Mouse (Mus musculus) heart, postnatal 0 days (tissue): ENCODE measurements around the gene Nod2. TPM values are rescaled to one million over a fixed set of nuclear protein-coding genes. Genes with fewer than 3 reads are reported as not detected.

Source experiments
- ATAC-seq: fragments of 200-750 bp; cut with Nextera tagmentation; 2 replicates; pipeline ENCODE4 v1.8.0; 2017; ENCODE audit warnings: low read depth, moderate number of reproducible peaks, moderate library complexity; ENCODE audit not compliant: insufficient read depth
- DNase-seq: peaks from one replicate; pipeline ENCODE4 v3.0.0-alpha.2; 2016; ENCODE audit warnings: low spot score
- H3K27ac ChIP-seq: fragments of 300-500 bp; sonication (generic); 2 replicates; pipeline ENCODE4 v1.5.1; 2014; ENCODE audit warnings: low read depth, mild to moderate bottlenecking
- H3K27me3 ChIP-seq: fragments of 300-500 bp; sonication (generic); 2 replicates; pipeline ENCODE4 v1.6.1; 2014; ENCODE audit warnings: low read length, mixed read lengths; ENCODE audit not compliant: control insufficient read depth, insufficient read depth
- H3K36me3 ChIP-seq: fragments of 300-500 bp; sonication (generic); replicated peaks from 2 replicates; pipeline ENCODE4 v1.6.1; 2014; ENCODE audit warnings: low read length, mixed read lengths; ENCODE audit not compliant: control insufficient read depth, insufficient read depth
- H3K4me1 ChIP-seq: fragments of 300-500 bp; sonication (generic); 2 replicates; pipeline ENCODE4 v1.6.1; 2014; ENCODE audit warnings: antibody characterized with exemption; ENCODE audit not compliant: control insufficient read depth, insufficient read depth
- H3K4me2 ChIP-seq: fragments of 300-500 bp; sonication (generic); 2 replicates; pipeline ENCODE4 v1.6.1; 2014; ENCODE audit warnings: low read depth, mild to moderate bottlenecking, low read length, moderate library complexity
- H3K4me3 ChIP-seq: fragments of 300-500 bp; sonication (generic); 2 replicates; pipeline ENCODE4 v1.5.1; 2014; ENCODE audit warnings: low read depth, low read length
- H3K9ac ChIP-seq: fragments of 300-500 bp; sonication (generic); replicated peaks from 2 replicates; pipeline ENCODE4 v1.6.1; 2014; ENCODE audit warnings: low read depth, low read length, mixed read lengths
- H3K9me3 ChIP-seq: fragments of 300-500 bp; sonication (generic); replicated peaks from 2 replicates; pipeline ENCODE4 v1.6.1; 2016; ENCODE audit warnings: low read length; ENCODE audit not compliant: control insufficient read depth
- CTCF ChIP-seq: IDR thresholded peaks from 2 replicates; pipeline ENCODE4 v1.5.1; 2016; ENCODE audit warnings: antibody characterized with exemption, control low read depth, low read depth
- EP300 ChIP-seq: IDR thresholded peaks from 2 replicates; pipeline ENCODE4 v1.6.1; 2016; ENCODE audit warnings: antibody characterized with exemption, low read depth
- WGBS: fragments of 180-500 bp; shearing (Covaris S2); extraction: QIAGEN DNeasy Blood & Tissue Kit; methylation state at CpG from one replicate; pipeline ENCODE4 v1.1.7; 2014; 5-methylcytosine and 5-hydroxymethylcytosine counted together
- polyA plus RNA-seq: library from polyadenylated mRNA; unstranded; fragments of >200 nt; fragmentation: Nextera tagmentation; extraction: Ambion mirVana; gene quantifications from 2 replicates; pipeline ENCODE4 v1.2.1, GENCODE M21; 2015
- total RNA-seq: library from RNA; depleted of rRNA; stranded (reverse); fragments of >200 nt; gene quantifications from 2 replicates; pipeline ENCODE4 v1.2.3, GENCODE M21; 2014; ENCODE audit warnings: low replicate concordance

Gene Nod2
- total and polyA plus RNA-seq, 2 experiments from 2014 or later: 0.10 TPM; not detected in 1

DNA sequence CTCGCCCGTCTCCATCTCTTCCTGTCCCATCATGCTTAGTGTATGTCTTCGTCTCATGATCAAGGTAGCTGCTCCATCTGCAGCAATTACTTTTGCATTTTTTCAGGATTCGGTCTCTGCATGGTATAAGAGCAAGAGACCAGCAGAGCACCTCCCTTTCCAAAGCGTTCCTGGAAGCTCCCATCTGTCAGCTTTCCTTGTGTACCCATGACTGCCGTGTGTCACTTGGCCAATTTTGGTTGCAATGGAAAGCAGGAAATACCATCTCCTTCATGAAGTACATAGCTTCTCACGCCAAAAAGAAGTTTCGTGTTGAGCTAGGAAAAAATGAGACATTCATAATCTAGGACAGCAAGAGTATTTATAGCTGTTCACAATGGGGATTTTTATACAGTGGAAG lies 33.9 kb downstream of the Nod2 start:
- Histone ChIP-seq H3K4me1 (no peaks in the 10 kb centered on the region), H3K9ac (no peak overlapping the region), H3K4me2 (no peak overlapping the region), H3K27me3 (no peaks in the 10 kb centered on the region), H3K4me3 (no peak overlapping the region), H3K9me3 (no peaks in the 10 kb centered on the region), H3K36me3 (no peaks in the 10 kb centered on the region), H3K27ac (no peak overlapping the region)
- no peak for ATAC-seq
- no peak for DNase-seq
- WGBS: 74% methylated on average over 8 of the region's 8 CpGs
- TF ChIP-seq EP300 (no peak), CTCF (no peak)

DNA sequence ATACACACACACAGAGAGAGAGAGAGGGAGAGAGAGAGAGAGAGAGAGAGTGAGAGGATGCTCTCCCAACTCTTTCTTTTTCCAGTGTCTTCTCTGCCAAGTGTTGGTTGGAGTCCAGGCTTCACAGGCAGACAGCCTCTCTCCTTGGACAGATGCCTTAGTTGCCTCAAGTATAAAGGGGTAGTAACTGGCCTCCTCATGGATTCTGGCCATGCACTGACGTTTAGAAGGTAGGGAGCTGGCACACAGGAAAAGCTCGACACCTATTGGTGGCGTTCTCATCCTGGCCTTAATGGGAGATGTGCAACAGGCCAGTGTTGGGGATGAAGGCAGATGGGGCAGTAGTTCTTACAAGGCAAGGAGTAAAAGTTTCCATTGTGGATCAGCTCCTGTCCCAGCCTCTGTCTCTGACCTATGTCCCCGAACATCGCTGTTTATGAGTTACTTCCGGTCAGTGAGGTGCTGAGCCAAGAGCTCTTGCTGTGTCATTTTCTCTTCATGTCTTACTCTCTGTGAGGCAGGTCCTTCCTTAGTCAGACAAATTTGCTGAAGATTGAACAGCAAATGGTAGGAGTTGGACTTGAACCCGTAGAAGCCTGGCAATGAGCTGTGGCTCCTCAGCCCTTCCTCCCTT lies 36.7 kb downstream of the Nod2 start:
- no peak for TF ChIP-seq CTCF
- TF ChIP-seq EP300: no peak
- H3K9ac ChIP-seq: no peak overlapping the region
- H3K4me1 ChIP-seq: no peaks in the 10 kb centered on the region
- DNase-seq (no peak), ATAC-seq (no peak)
- no peaks in the 10 kb centered on the region for H3K36me3 ChIP-seq
- no peaks in the 10 kb centered on the region for H3K9me3 ChIP-seq
- 71% methylated on average over 7 of the region's 7 CpGs for WGBS
- no peaks in the 10 kb centered on the region for H3K27me3 ChIP-seq
- no peak overlapping the region for H3K4me2 ChIP-seq
- H3K4me3 ChIP-seq: no peak overlapping the region
- no peak overlapping the region for H3K27ac ChIP-seq

DNA sequence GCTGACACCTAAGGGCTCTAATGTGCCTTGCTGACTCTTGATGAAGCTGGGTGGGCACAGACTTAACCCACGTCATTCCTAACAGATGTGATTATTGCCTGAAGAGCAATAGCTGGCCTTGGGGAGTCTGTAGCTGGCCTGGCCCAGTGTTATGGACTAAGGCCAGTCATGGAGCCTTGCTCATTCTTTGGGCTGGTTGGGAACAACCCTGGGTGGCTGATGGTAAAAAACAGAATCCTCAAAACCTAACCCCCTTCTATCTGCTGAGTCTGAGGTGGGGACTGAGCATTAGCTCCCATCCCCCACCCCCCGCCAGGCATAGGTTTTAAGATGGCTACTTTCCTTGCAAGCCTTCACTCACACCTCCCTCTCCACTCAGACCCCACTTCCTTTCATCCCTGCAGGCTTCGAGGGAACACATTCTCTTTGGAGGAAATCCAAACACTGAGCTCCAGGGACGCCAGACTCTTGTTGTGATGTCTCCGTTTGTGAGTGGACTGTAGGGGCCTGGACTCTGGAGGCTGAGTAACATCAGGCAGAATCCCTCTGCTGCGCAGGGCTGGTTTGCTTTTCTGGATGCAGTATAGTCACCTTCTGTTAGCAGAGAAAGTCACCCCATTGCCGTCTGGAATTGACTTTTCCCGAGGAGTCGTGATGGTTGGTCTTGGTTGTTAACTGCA lies 39.3 kb downstream of the Nod2 start:
- DNase-seq (no peak), ATAC-seq (no peak)
- Histone ChIP-seq H3K36me3 (no peaks in the 10 kb centered on the region), H3K4me1 (no peaks in the 10 kb centered on the region), H3K27ac (no peak overlapping the region), H3K27me3 (no peaks in the 10 kb centered on the region), H3K4me3 (no peak overlapping the region), H3K4me2 (no peak overlapping the region), H3K9ac (no peak overlapping the region), H3K9me3 (no peaks in the 10 kb centered on the region)
- TF ChIP-seq CTCF: no peak
- no peak for TF ChIP-seq EP300
- 39% methylated on average over 9 of the region's 9 CpGs for WGBS

DNA sequence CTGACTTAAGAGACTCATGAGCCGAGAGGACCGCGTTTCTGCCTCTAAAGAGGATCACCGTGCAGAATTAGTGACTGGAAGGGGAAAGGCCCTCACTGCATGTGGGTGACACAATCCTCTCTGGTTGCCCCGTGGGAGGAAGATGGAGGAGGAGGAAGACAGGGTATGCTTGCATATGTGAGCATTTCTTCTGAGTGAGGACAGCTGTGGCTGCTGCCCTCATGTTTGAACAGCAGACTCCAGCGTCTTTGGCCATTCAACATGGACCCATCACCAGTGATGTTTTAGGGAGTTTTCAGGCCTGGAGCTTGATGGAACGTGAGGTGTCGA lies 39.8 kb downstream of the Nod2 start:
- DNase-seq (no peak), ATAC-seq (no peak)
- Histone ChIP-seq H3K4me2 (no peak overlapping the region), H3K36me3 (no peaks in the 10 kb centered on the region), H3K9ac (no peak overlapping the region), H3K9me3 (no peaks in the 10 kb centered on the region), H3K4me3 (no peak overlapping the region), H3K27ac (no peak overlapping the region), H3K4me1 (no peaks in the 10 kb centered on the region), H3K27me3 (no peaks in the 10 kb centered on the region)
- WGBS: 75% methylated on average over 8 of the region's 8 CpGs
- TF ChIP-seq CTCF: no peak
- TF ChIP-seq EP300: no peak

DNA sequence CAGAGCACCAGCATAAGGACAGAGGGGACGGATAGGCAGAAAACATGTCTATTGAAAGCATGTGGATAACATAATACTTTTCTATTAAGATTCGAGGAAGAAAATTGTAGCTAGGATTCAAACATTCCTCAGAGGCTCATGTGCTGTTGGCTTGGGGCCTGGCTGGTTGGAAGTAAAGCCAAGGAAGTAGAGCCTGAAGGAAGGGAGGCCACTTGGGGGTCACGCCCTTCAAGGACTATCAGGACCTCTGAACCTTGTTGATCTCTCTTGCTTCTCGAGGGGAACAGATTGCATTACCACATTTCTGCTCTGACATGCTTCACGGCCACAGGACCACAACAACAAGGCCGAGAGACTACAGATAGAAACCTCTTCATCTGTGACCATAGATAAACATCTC lies 42.0 kb downstream of the Nod2 start:
- H3K9ac ChIP-seq: no peak overlapping the region
- 69% methylated on average over 6 of the region's 6 CpGs for WGBS
- ATAC-seq: no peak
- no peak overlapping the region for H3K4me3 ChIP-seq
- no peaks in the 10 kb centered on the region for H3K27me3 ChIP-seq
- H3K9me3 ChIP-seq: no peaks in the 10 kb centered on the region
- H3K27ac ChIP-seq: no peak overlapping the region
- H3K4me1 ChIP-seq: no peaks in the 10 kb centered on the region
- no peak for TF ChIP-seq EP300
- TF ChIP-seq CTCF: no peak
- DNase-seq: no peak
- H3K36me3 ChIP-seq: no peaks in the 10 kb centered on the region
- H3K4me2 ChIP-seq: no peak overlapping the region

DNA sequence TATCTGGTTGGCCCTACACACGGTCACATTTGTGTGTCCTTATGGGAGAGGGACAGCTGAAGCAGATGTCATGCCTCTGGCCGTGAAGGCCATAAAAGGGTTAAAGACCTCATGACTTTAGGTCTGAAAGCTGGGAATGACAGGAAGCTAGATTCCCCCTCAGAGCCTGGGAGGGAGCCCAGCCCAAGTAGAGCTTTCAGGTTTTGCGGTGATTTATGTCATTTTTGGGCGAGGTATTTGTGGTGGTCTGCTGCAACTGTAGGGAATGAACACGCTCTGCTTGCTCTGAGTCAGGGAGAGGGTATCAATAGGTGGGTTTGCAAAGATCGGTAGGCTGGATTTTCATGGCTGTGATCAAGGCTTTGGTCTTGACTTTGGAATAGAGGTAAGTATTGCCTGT lies 42.8 kb downstream of the Nod2 start:
- DNase-seq: no peak
- TF ChIP-seq CTCF (no peak), EP300 (no peak)
- H3K4me3 ChIP-seq: no peak overlapping the region
- H3K9ac ChIP-seq: no peak overlapping the region
- WGBS: 85% methylated on average over 6 of the region's 6 CpGs
- H3K4me2 ChIP-seq: no peak overlapping the region
- no peaks in the 10 kb centered on the region for H3K9me3 ChIP-seq
- no peaks in the 10 kb centered on the region for H3K27me3 ChIP-seq
- no peak for ATAC-seq
- H3K4me1 ChIP-seq: no peaks in the 10 kb centered on the region
- no peaks in the 10 kb centered on the region for H3K36me3 ChIP-seq
- no peak overlapping the region for H3K27ac ChIP-seq
